Mouse (Mus musculus): ENCODE data around the gene Dnah17. TPM values are rescaled to one million over a fixed set of nuclear protein-coding genes. Genes with fewer than 3 reads are reported as not detected.
A peak's percentile ranks its signal among the peaks of the same experiment; 100 is the strongest.

Gene Dnah17
- polyA plus RNA-seq (2016; fragmentation: Nextera tagmentation; extraction: Ambion mirVana), result 0.19 and 0.33 TPM in 2 replicates

GRCm38 (mm10) chr11:118130534-118130933 is at the start of gene Dnah17:
Gene Dnah17 (minus strand): TSS chr11:118130634.
- no peak for DNase-seq (ENCODE audit: low spot score)
- 87% methylated on average over 7 of the region's 7 CpGs for WGBS
- H3K36me3 ChIP-seq, result no peaks in the 10 kb centered on the region
- no peak within 1 kb of the TSS for H3K27ac ChIP-seq
- H3K4me1 ChIP-seq (replicated peaks), result peaks cover 18% of the 10 kb centered on the region
- H3K9me3 ChIP-seq, result no peaks in the 10 kb centered on the region
- H3K27me3 ChIP-seq (ENCODE audit: insufficient read depth, poor library complexity, severe bottlenecking), result no peaks in the 10 kb centered on the region
- H3K4me3 ChIP-seq, result no peak within 1 kb of the TSS

DNA sequence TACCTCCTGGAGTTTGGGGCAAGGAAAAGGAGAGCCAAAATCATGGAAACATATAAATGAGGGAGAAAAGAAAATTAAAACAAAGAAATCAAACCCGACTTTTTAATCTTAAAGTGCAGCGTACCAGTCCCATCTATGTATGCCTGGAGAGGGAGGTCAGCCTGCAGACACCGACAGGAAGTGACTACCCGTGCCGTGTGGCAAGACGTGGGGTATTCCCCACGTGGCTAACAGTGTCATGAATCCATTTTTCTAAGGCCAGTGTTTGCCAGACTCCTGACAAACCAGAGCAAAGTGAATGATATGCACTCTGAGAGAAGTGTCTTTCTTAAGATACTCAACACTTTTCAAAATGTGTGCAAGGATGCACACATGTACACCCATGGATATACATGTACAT is 49.8 kb upstream of the Dnah17 start:
- DNase-seq (ENCODE audit: low spot score), result no peak
- H3K27ac ChIP-seq, result no peak overlapping the region
- WGBS, result 90% methylated on average over 7 of the region's 7 CpGs
- no peaks in the 10 kb centered on the region for H3K4me1 ChIP-seq (replicated peaks)
- H3K4me3 ChIP-seq, result no peak overlapping the region
- H3K27me3 ChIP-seq (ENCODE audit: insufficient read depth, poor library complexity, severe bottlenecking), result no peaks in the 10 kb centered on the region
- no peaks in the 10 kb centered on the region for H3K9me3 ChIP-seq
- peaks cover 93% of the 10 kb centered on the region for H3K36me3 ChIP-seq

DNA sequence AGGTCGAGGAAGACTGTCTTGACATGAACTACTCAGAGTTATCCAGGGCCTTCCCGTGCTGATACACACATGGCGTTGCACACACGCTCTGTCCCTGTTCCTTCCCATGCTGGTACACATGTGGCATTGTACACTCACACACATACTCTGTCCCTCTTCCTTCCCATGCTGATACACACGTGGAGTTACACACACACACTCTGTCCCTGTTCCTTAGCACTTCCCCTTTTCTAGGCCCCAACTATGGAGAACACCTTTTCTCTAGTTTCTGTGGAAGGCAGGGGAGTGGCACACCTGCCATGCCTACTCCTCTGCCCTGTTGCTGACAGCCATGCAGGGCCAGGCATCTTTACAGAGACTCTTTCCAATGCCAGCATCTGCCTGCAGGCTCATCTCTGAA is 47.8 kb upstream of the Dnah17 start:
- H3K27ac ChIP-seq, result no peak overlapping the region
- H3K27me3 ChIP-seq (ENCODE audit: insufficient read depth, poor library complexity, severe bottlenecking), result no peaks in the 10 kb centered on the region
- H3K4me1 ChIP-seq (replicated peaks), result 0 out of 2 replicates have a peak, but pooled peaks cover 3% of the 10 kb centered on the region
- WGBS, result 90% methylated on average over 5 of the region's 5 CpGs
- H3K36me3 ChIP-seq, result peaks cover 82% of the 10 kb centered on the region
- no peak for DNase-seq (ENCODE audit: low spot score)
- H3K9me3 ChIP-seq, result no peaks in the 10 kb centered on the region
- H3K4me3 ChIP-seq, result no peak overlapping the region

DNA sequence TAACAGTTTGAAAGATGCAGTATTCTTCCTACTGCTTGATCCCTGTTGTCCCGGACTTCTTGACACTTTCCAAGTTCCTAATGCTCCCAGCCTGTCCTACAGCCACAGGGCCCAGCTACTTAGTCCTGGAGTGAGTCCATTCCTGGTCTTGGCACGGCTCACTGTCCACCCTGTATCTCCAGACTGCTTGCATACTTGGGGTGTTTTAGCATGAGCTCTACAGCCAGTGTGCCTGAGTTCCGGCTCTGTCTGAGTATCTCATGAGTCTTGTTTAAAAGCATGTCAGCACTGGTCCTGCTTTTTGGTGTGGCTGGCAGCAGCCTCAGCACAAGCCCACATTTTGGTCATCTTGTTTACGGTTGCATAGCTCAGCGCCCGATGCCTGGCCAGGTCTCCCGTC is 44.3 kb upstream of the Dnah17 start:
- no peak for DNase-seq (ENCODE audit: low spot score)
- 90% methylated on average over 7 of the region's 7 CpGs for WGBS
- Histone ChIP-seq H3K4me1 (replicated peaks) (0 out of 2 replicates have a peak, but pooled peaks cover 9% of the 10 kb centered on the region), H3K9me3 (no peaks in the 10 kb centered on the region), H3K27ac (no peak overlapping the region), H3K4me3 (no peak overlapping the region), H3K27me3 (ENCODE audit: insufficient read depth, poor library complexity, severe bottlenecking) (no peaks in the 10 kb centered on the region), H3K36me3 (peaks cover 63% of the 10 kb centered on the region)

DNA sequence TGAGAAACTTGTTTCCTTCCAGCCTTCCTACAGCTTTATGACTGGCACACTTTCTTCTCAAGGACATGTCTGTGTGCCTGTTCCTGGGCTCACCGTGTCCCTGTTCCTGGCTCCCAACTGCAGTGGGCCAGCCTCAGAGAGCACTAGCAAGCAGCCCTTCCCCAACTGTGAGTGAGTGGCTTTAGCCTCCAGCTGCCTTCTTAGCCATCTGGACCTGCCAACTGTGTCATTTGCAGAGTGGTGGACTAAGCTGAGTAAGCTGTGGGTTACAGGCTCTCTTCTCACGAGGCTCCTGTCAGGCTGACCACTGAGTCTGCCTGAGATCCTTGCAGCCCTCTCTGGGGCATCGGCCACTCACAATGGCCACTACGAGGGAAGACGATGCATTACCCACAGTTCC is 42.3 kb upstream of the Dnah17 start:
- Histone ChIP-seq H3K27ac (no peak overlapping the region), H3K36me3 (peaks cover 55% of the 10 kb centered on the region), H3K4me1 (replicated peaks) (0 out of 2 replicates have a peak, but pooled peaks cover 9% of the 10 kb centered on the region), H3K27me3 (ENCODE audit: insufficient read depth, poor library complexity, severe bottlenecking) (no peaks in the 10 kb centered on the region), H3K9me3 (no peaks in the 10 kb centered on the region), H3K4me3 (no peak overlapping the region)
- 82% methylated on average over 5 of the region's 5 CpGs for WGBS
- no peak for DNase-seq (ENCODE audit: low spot score)

DNA sequence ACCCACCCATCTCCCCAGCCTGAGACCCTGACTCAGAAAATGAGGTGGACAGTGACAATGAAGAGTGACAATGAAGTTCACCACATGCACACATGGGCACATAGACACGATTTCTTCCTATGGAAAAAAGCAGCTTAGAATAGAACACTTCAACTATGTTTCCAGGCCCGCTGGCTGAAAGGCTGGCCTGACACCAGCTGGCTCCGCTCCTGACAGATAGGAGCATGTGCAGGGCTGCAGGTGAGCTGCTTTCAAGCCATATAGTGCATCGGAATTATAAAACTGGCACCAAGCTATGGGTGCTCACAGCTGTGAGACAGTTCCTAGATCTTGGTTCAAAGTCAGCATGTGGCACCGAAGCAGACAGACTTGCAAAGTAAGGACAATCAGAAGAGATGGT is 39.9 kb upstream of the Dnah17 start:
- no peak overlapping the region for H3K27ac ChIP-seq
- H3K9me3 ChIP-seq, result no peaks in the 10 kb centered on the region
- peaks cover 56% of the 10 kb centered on the region for H3K36me3 ChIP-seq
- peaks cover 17% of the 10 kb centered on the region for H3K4me1 ChIP-seq (replicated peaks)
- DNase-seq (ENCODE audit: low spot score), result no peak
- no peaks in the 10 kb centered on the region for H3K27me3 ChIP-seq (ENCODE audit: insufficient read depth, poor library complexity, severe bottlenecking)
- H3K4me3 ChIP-seq, result no peak overlapping the region
- WGBS, result 90% methylated on average over 5 of the region's 5 CpGs

- H3K27ac ChIP-seq, result no peak overlapping the region
- H3K27me3 ChIP-seq (ENCODE audit: insufficient read depth, poor library complexity, severe bottlenecking), result no peaks in the 10 kb centered on the region
- 73% methylated on average over 9 of the region's 9 CpGs for WGBS
- no peak overlapping the region for H3K4me3 ChIP-seq
- no peak for DNase-seq (ENCODE audit: low spot score)
- H3K36me3 ChIP-seq, result peaks cover 67% of the 10 kb centered on the region
- H3K4me1 ChIP-seq (replicated peaks), result peaks cover 20% of the 10 kb centered on the region
- H3K9me3 ChIP-seq, result no peaks in the 10 kb centered on the region
These were observed 38.3 kb upstream of the Dnah17 start for GRCm38 (mm10) chr11:118168714-118169113.

DNA sequence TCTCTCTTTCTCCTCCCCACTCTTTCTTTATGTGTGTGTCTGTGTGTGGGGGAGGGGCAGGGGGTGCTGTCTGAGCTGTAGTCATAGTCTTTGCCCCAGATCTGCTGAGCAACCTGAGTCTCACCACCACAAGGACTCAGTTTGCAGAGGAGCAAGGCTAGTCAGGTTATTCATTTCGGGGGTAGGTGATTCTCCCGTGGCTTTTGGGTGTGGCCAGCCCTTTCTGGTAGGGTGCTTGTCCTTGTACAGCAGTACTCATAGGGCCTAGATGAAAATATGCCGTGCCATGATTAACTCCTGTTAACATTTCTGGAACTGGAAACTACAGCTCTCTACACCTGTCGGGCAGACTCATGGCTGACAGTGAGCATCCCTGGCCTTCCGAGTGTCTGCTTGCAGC is 36.2 kb upstream of the Dnah17 start:
- no peak overlapping the region for H3K4me3 ChIP-seq
- peaks cover 18% of the 10 kb centered on the region for H3K4me1 ChIP-seq (replicated peaks)
- no peak overlapping the region for H3K27ac ChIP-seq
- H3K36me3 ChIP-seq, result peaks cover 67% of the 10 kb centered on the region
- no peaks in the 10 kb centered on the region for H3K27me3 ChIP-seq (ENCODE audit: insufficient read depth, poor library complexity, severe bottlenecking)
- DNase-seq (ENCODE audit: low spot score), result no peak
- 89% methylated on average over 5 of the region's 5 CpGs for WGBS
- H3K9me3 ChIP-seq, result no peaks in the 10 kb centered on the region

DNA sequence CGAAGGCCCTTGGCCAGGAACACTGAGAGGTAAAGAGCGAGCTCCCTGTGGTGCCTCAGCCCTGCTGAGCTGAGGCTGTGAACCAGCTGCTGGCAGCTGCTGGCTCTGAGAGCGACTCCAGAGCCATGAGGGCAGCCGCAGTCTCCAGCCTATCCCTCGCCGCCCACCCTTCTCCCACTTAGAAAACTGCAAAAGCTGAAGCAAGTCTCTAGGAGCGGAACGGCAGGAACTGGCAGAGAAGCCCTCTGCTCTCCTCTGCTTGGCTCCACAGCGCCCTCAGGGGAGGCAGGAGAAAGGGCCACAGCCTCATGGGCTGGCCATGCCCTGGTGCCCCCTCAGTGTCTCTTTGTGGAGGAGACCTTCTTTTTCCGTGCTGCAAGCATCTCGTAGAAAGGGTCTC is 35.2 kb upstream of the Dnah17 start:
- H3K27ac ChIP-seq, result peak overlapping the region; percentile 41; the same call in 1 of the 2 replicates
- 36% methylated on average over 11 of the region's 11 CpGs for WGBS
- DNase-seq (ENCODE audit: low spot score), result no peak
- no peak overlapping the region for H3K4me3 ChIP-seq
- H3K27me3 ChIP-seq (ENCODE audit: insufficient read depth, poor library complexity, severe bottlenecking), result no peaks in the 10 kb centered on the region
- no peaks in the 10 kb centered on the region for H3K9me3 ChIP-seq
- H3K36me3 ChIP-seq, result peaks cover 65% of the 10 kb centered on the region
- peaks cover 22% of the 10 kb centered on the region for H3K4me1 ChIP-seq (replicated peaks)

DNA sequence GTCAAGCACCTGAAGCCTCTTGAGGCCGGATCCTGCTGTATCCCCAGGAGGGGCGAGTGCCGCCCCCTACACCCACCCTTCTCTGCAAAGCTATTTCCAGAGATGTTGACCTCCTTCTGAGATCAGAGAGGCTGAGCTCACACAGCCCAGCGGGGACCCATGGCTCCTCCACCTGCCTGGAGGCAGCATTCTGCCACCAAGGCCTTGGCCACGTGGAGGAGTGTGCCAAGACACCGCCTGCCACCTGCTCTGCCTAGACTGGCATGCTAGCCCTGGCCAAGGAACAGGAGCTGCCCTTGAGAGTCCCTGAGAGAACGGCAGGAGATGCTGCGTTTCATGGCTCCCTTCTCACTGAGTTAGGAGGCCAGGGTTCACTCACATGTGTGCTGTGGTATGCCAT is 34.1 kb upstream of the Dnah17 start:
- H3K27ac ChIP-seq, result no peak overlapping the region
- 70% methylated on average over 8 of the region's 8 CpGs for WGBS
- H3K4me1 ChIP-seq (replicated peaks), result peaks cover 22% of the 10 kb centered on the region
- no peaks in the 10 kb centered on the region for H3K27me3 ChIP-seq (ENCODE audit: insufficient read depth, poor library complexity, severe bottlenecking)
- no peak overlapping the region for H3K4me3 ChIP-seq
- H3K36me3 ChIP-seq, result peaks cover 57% of the 10 kb centered on the region
- no peaks in the 10 kb centered on the region for H3K9me3 ChIP-seq
- no peak for DNase-seq (ENCODE audit: low spot score)

DNA sequence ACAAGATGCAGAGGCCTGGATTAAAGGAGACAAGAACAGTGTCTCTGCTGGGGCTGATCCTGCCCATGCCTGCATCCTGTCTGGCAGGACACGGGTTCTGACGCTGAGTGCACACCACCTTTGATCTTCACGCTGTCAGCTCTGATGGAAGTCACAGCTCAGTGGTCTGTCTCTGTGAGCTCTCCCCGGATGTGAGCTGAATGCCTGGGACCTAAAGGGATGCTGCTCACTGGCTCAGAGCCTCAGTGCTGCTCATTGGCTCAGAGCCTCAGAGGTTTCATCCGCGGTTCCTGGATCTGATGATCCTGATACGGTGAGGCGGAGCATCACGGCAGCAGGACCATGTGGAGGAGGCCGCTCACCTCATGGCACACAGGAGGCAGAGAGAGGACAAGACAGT is 31.8 kb upstream of the Dnah17 start:
- Histone ChIP-seq H3K27ac (no peak overlapping the region), H3K9me3 (no peaks in the 10 kb centered on the region), H3K27me3 (ENCODE audit: insufficient read depth, poor library complexity, severe bottlenecking) (no peaks in the 10 kb centered on the region), H3K4me1 (replicated peaks) (peaks cover 22% of the 10 kb centered on the region), H3K36me3 (peaks cover 40% of the 10 kb centered on the region), H3K4me3 (no peak overlapping the region)
- no peak for DNase-seq (ENCODE audit: low spot score)
- WGBS, result 53% methylated on average over 10 of the region's 10 CpGs

GRCm38 (mm10) chr11:118161240-118161639 is 30.8 kb upstream of the Dnah17 start:
- Histone ChIP-seq H3K4me1 (replicated peaks) (peaks cover 22% of the 10 kb centered on the region), H3K9me3 (no peaks in the 10 kb centered on the region), H3K27me3 (ENCODE audit: insufficient read depth, poor library complexity, severe bottlenecking) (no peaks in the 10 kb centered on the region), H3K27ac (peak overlapping the region; percentile 54), H3K4me3 (no peak overlapping the region), H3K36me3 (peaks cover 30% of the 10 kb centered on the region)
- DNase-seq (ENCODE audit: low spot score), result no peak
- WGBS, result 84% methylated on average over 6 of the region's 6 CpGs

DNA sequence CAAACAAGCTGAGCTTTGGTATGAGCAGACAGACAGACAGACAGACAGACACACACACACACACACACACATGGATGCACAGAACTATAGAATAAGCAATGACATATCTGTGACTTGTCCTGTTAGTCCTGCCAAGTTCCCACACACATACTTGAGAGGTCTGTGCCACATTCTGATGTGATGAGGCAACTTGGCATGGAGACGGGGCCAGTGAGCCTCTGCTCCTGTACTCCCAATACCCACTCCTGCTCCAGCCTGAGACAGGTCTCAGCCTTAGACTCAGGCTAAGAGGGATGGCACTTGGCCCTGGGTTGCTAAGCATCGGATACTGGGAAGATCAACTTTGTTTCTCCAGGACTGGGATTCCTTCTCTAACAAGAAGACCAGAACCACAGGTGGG is 30.3 kb upstream of the Dnah17 start:
- no peaks in the 10 kb centered on the region for H3K27me3 ChIP-seq (ENCODE audit: insufficient read depth, poor library complexity, severe bottlenecking)
- peaks cover 25% of the 10 kb centered on the region for H3K36me3 ChIP-seq
- H3K4me1 ChIP-seq (replicated peaks), result peaks cover 18% of the 10 kb centered on the region
- H3K9me3 ChIP-seq, result peaks cover 3% of the 10 kb centered on the region; the same call in 1 of the 2 replicates
- H3K27ac ChIP-seq, result peak overlapping the region; percentile 54
- WGBS, result 83% methylated on average over 2 of the region's 2 CpGs
- H3K4me3 ChIP-seq, result no peak overlapping the region
- DNase-seq (ENCODE audit: low spot score), result no peak

- no peak for DNase-seq (ENCODE audit: low spot score)
- Histone ChIP-seq H3K27ac (no peak overlapping the region), H3K4me3 (no peak overlapping the region), H3K4me1 (replicated peaks) (peaks cover 11% of the 10 kb centered on the region), H3K36me3 (peaks cover 7% of the 10 kb centered on the region), H3K9me3 (peaks cover 3% of the 10 kb centered on the region; the same call in 1 of the 2 replicates), H3K27me3 (ENCODE audit: insufficient read depth, poor library complexity, severe bottlenecking) (no peaks in the 10 kb centered on the region)
- 80% methylated on average over 4 of the region's 4 CpGs for WGBS
These were observed 28.3 kb upstream of the Dnah17 start for GRCm38 (mm10) chr11:118158753-118159152.

Data from hindbrain, embryonic 10.5 days (tissue).